Mouse (Mus musculus): ENCODE measurements at regions not wholly inside any gene's neighbourhood (a gene's known extent, or its start where the extent isn't known, plus 50 kb on each side); places are given as distances from the start of the nearest gene placed in this dataset.

- no peak for DNase-seq (ENCODE audit: low read depth, low spot score)
These were observed 106.0 kb upstream of the 1700056E22Rik start for GRCm38 (mm10) chr1:184140082-184140481.

GRCm38 (mm10) chr1:184138661-184139060 lies 104.6 kb upstream of the 1700056E22Rik start:
- DNase-seq (ENCODE audit: low read depth, low spot score) = no peak

- no peak for DNase-seq (ENCODE audit: low read depth, low spot score)
These were observed 96.8 kb upstream of the 1700056E22Rik start for GRCm38 (mm10) chr1:184130897-184131296.

GRCm38 (mm10) chr1:184127321-184127720 lies 93.2 kb upstream of the 1700056E22Rik start:
- DNase-seq (ENCODE audit: low read depth, low spot score) = no peak

- no peak for DNase-seq (ENCODE audit: low read depth, low spot score)
These were observed 92.8 kb upstream of the 1700056E22Rik start for GRCm38 (mm10) chr1:184126909-184127308.

Measured in ES-CJ7 (cell line).